Mouse (Mus musculus) heart, embryonic 10.5 days (tissue): ENCODE measurements at regions not wholly inside any gene's neighbourhood (a gene's known extent, or its start where the extent isn't known, plus 50 kb on each side); places are given as distances from the start of the nearest gene placed in this dataset.

Experiments used
- DNase-seq: peaks from one replicate; pipeline ENCODE4 v3.0.0-alpha.2; 2017; ENCODE audit warnings: low spot score
- H3K27ac ChIP-seq: fragments of 300-500 bp; sonication (generic); 2 replicates; pipeline ENCODE4 v1.5.1; 2016; ENCODE audit warnings: mild to moderate bottlenecking
- H3K27me3 ChIP-seq: fragments of 300-500 bp; sonication (generic); 2 replicates; pipeline ENCODE4 v1.6.1; 2016; ENCODE audit warnings: mild to moderate bottlenecking; ENCODE audit not compliant: poor library complexity, insufficient read depth, severe bottlenecking
- H3K36me3 ChIP-seq: fragments of 300-500 bp; sonication (generic); 2 replicates; pipeline ENCODE4 v1.6.1; 2016; ENCODE audit warnings: mild to moderate bottlenecking, moderate library complexity
- H3K4me1 ChIP-seq: fragments of 300-500 bp; sonication (generic); 2 replicates; pipeline ENCODE4 v1.6.1; 2016; ENCODE audit warnings: mild to moderate bottlenecking
- H3K4me3 ChIP-seq: fragments of 300-500 bp; sonication (generic); 2 replicates; pipeline ENCODE4 v1.5.1; 2016; ENCODE audit warnings: mild to moderate bottlenecking, moderate library complexity
- H3K9me3 ChIP-seq: fragments of 300-500 bp; sonication (generic); 2 replicates; pipeline ENCODE4 v1.6.1; 2016; ENCODE audit warnings: mild to moderate bottlenecking, moderate library complexity
- WGBS: fragments of 180-500 bp; shearing (Covaris S2); methylation state at CpG from one replicate; pipeline ENCODE4 v1.1.7; 2016; 5-methylcytosine and 5-hydroxymethylcytosine counted together

DNA sequence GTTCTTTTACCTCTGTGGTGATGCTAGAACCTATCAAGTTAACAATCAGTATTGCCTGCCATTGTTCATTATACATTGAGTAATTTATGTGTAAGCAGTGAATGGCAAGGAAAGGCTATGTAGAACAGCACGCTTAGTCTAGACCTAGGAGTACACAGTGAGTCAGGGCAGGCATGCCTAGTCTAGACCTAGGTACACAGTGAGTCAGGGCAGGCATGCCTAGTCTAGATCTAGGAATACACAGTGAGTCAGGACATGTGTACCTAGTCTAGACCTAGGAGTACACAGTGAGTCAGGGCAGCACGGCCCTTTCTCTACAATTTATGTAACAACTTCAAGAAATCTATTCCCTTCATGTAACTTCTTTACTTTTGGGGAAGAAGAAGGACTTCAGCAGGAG, 347.2 kb downstream of the Tmem232 start:
- Histone ChIP-seq H3K4me1 (peaks cover 21% of the 10 kb centered on the region), H3K27ac (no peak overlapping the region), H3K4me3 (no peak overlapping the region), H3K27me3 (no peaks in the 10 kb centered on the region), H3K9me3 (no peaks in the 10 kb centered on the region), H3K36me3 (no peaks in the 10 kb centered on the region)
- DNase-seq = no peak
- 85% methylated on average over 2 of the region's 2 CpGs for WGBS

DNA sequence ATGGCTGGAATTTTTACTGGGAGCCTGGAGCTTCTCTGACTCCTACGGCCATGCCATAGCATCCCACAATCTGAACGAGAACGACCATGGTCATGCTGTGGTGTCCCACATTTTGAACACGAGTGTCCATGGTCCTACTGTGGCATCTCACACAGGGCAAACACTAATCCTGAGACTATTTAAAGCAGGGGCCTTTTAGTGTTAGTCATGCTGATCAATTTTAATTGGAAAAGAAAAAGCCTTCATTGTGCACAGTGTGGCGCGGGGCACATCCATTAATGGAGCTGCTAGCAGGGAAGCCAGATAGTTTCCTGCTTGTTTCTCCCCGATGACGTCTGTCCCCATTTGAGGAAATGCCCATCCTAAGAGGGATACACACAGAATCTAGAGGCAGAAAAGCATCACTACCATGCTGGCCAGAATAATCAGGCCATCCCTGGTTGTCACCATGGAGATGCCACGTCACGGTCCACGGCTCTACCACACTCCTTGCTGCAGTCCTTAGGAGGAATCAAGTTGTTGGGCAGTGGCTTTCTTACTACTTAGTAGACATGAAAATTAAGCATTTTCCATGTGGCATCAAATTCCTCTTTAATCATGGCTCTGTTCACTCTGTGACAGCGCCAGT, 348.0 kb downstream of the Tmem232 start:
- WGBS = 73% methylated on average over 12 of the region's 12 CpGs
- DNase-seq = no peak
- no peaks in the 10 kb centered on the region for H3K9me3 ChIP-seq

DNA sequence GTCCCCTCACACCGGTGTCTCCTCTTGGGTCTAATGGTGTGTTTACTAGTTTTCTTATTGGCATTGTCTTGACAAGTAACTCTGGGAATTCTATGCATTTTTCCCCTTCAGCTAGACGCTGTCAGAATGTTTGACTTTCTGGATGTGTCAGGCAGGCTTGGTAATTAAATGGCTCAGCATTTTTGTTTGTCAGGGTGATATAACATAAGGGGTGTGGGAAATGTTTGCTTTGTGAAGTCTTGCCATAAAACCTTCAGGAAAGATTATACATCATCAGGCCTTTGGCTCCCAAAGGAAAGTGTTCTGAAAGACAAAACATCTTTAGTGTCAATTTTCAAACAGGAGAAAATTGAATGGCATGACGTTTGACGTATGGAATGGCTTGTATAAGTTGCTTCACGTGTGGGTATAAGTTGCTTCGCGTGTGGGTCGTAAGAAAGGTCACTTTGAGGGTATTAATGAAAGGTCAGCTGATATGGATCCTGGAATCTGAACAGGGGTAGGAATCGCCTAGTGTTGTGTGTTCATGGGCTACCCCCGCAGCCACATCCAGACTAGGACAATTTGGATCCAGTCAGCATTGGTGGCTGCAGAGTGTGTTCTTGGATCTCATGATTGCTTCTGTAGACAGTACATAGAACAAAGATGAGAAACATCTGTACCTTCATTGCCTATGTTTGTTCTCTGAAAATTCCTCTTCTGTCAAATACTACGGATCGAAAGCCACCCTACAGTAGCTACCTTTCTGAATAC, 349.6 kb downstream of the Tmem232 start:
- no peak for DNase-seq
- Histone ChIP-seq H3K27me3 (no peaks in the 10 kb centered on the region), H3K36me3 (no peaks in the 10 kb centered on the region), H3K4me3 (no peak overlapping the region), H3K4me1 (peaks cover 21% of the 10 kb centered on the region), H3K27ac (no peak overlapping the region), H3K9me3 (no peaks in the 10 kb centered on the region)
- 68% methylated on average over 12 of the region's 12 CpGs for WGBS

More for the DNA sequence above, 348.0 kb downstream of the Tmem232 start:
- no peaks in the 10 kb centered on the region for H3K36me3 ChIP-seq
- H3K27ac ChIP-seq = 0 out of 2 replicates have a peak overlapping the region, but pooled peaks have one; percentile 22
- H3K4me3 ChIP-seq = no peak overlapping the region
- H3K4me1 ChIP-seq = peaks cover 21% of the 10 kb centered on the region
- no peaks in the 10 kb centered on the region for H3K27me3 ChIP-seq

DNA sequence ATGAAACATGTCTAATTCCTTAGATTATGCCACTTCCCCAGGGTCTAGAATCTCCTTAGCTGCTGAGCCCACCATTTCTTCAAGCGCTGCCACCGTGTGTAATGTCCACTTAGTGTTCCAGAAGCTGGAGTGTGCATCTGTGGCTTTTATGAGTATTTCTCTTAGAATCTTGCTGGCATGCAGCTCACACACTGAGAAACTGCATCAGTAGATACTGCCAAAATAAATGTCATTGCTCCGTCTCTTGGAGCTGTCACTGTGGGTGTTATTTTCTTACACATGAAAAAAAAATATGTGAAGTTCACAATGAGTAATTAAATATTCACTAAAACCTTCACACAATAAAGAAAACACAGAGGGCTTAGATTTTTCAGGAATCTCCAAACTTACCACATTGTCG, 345.3 kb upstream of the 4930583I09Rik start:
- DNase-seq = no peak
- Histone ChIP-seq H3K9me3 (no peaks in the 10 kb centered on the region), H3K27me3 (no peaks in the 10 kb centered on the region), H3K27ac (no peak overlapping the region), H3K4me3 (no peak overlapping the region), H3K36me3 (no peaks in the 10 kb centered on the region), H3K4me1 (no peaks in the 10 kb centered on the region)
- WGBS = 76% methylated on average over 4 of the region's 4 CpGs

DNA sequence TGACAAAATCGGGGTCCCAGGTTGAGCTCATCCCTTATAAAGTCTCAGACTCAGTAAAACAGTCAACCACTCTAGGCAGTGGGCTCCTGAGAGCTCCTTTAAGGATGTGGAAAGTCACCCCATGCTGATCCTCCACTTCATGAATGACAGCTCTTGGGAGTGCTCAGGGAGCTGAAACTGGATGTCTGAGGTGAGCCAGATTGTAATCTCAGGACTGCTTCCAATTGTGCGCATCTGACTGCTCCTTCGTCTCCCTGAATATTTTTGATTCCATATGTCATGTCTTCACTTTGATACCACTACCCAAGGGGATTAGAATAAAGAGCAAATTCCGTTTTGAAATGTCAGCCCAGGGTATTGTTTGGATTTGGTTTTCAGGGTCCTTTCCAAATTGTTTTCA, 339.9 kb upstream of the 4930583I09Rik start:
- H3K4me1 ChIP-seq = no peaks in the 10 kb centered on the region
- H3K4me3 ChIP-seq = no peak overlapping the region
- no peaks in the 10 kb centered on the region for H3K27me3 ChIP-seq
- no peaks in the 10 kb centered on the region for H3K9me3 ChIP-seq
- 79% methylated on average over 4 of the region's 4 CpGs for WGBS
- DNase-seq = no peak
- H3K36me3 ChIP-seq = no peaks in the 10 kb centered on the region
- no peak overlapping the region for H3K27ac ChIP-seq

DNA sequence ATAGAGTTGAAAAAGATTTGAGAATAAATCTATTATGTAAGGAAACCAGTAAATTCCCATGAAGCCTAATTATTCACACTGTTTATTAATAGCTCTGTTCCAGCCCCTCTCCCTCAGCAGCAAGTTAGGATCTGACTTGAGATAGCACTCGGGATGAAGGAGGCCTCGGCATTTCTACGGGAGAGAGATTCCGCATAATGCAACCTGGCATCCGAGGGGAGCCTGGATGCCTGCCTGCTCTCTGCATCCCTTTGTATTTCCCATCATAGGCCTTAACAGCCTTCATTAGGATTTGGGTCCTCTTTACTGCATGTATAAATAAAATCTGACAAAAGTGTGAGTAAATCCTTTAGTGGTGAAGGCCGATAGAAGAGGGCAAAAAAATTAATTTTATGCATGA, 338.2 kb upstream of the 4930583I09Rik start:
- Histone ChIP-seq H3K9me3 (no peaks in the 10 kb centered on the region), H3K36me3 (no peaks in the 10 kb centered on the region), H3K27me3 (no peaks in the 10 kb centered on the region), H3K4me3 (no peak overlapping the region), H3K27ac (no peak overlapping the region), H3K4me1 (no peaks in the 10 kb centered on the region)
- no peak for DNase-seq
- WGBS = 84% methylated on average over 6 of the region's 6 CpGs

DNA sequence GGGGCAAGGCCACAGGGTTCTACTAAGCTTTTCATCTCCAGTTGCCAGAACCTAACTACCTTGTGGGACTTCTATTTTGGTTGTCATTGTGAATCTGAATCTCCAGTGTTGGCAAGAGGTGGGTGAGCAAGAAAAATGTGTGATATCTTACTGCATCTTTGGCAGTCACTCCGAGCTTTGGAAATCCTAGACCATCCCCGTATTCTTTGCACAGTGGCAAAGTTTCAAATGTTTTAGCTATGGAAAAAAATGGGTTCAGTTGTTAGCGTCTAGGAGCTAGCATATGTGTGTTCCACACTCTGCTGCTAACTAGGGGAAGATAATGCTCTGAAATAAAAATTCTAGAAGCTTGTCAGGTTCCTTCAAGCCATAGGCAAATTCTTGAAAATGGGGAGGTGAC, 337.4 kb upstream of the 4930583I09Rik start:
- Histone ChIP-seq H3K9me3 (no peaks in the 10 kb centered on the region), H3K4me1 (no peaks in the 10 kb centered on the region), H3K27ac (no peak overlapping the region), H3K27me3 (no peaks in the 10 kb centered on the region), H3K4me3 (no peak overlapping the region), H3K36me3 (no peaks in the 10 kb centered on the region)
- DNase-seq = no peak
- WGBS = 86% methylated on average over 3 of the region's 3 CpGs

DNA sequence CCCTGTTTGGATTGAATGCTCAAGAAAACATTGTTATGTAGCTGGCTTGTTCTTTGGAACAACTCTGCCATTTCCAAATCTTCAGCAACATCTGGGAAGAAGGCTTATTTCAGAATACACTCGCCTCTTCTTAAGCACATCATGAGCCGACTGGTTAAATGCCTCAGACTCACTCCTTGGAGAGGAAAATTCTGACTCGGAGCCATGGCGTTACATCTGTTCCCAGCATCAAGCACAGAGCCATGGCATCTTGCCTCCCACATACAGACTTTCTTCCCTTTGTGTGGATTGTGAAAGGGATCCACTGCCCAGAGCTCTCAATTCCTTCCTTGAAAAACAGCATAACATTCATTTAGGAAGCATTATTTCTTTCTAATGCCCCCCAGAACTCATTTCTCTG, 334.8 kb upstream of the 4930583I09Rik start:
- WGBS = 79% methylated on average over 4 of the region's 4 CpGs
- Histone ChIP-seq H3K4me3 (no peak overlapping the region), H3K4me1 (no peaks in the 10 kb centered on the region), H3K27ac (no peak overlapping the region), H3K36me3 (no peaks in the 10 kb centered on the region), H3K9me3 (no peaks in the 10 kb centered on the region), H3K27me3 (no peaks in the 10 kb centered on the region)
- no peak for DNase-seq

DNA sequence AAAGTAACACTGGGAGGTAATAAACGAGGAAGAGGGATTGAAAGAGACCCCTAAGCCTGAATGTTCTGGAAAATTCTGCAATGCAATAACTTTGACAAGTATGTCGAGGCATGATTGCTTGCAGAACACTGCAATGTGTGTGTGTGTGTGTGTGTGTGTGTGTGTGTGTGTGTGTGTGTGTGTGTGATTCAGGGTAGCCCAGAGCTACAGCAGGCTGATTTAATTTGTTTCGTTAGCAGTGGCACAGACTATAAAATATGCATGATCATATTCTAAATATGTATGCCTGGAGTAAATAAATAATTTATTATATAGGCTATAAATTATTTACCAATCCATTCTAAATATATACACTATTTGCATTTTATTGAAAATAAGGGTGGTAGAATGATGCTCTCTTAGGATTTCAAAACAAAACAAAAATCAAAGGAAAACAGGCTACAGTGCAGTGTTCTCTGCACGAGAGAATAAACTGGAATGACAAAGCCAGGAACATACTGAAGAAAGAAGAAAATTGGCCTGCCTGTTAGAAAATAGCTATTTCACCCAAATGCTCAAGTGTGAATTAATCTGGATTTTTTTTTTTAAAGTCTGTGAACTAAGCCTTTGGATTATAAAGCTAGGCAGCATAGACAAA, 334.2 kb upstream of the 4930583I09Rik start:
- Histone ChIP-seq H3K36me3 (no peaks in the 10 kb centered on the region), H3K27me3 (no peaks in the 10 kb centered on the region), H3K4me1 (no peaks in the 10 kb centered on the region), H3K27ac (no peak overlapping the region), H3K4me3 (no peak overlapping the region), H3K9me3 (no peaks in the 10 kb centered on the region)
- DNase-seq = no peak
- WGBS = 74% methylated on average over 4 of the region's 4 CpGs

DNA sequence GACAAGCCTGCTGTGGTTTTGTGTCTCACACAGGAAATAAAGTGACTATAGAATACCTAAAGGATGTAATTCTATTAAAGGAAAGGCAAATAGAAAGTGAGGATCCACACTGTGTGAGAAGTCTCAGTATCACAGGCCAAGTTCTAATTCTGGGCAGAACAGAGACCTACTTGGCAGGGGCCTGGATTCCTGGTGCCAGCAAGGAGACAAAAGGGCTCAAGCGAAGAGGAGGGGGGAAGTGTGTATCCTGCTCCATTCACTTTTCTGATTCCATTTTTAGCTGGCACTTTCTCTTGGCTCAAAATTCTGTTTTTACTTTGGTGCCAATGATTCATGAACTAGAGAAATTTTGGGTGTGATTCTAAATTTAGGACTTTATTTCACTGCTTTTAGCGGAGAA, 310.5 kb upstream of the 4930583I09Rik start:
- WGBS = 80% methylated on average over 2 of the region's 2 CpGs
- no peak overlapping the region for H3K27ac ChIP-seq
- H3K36me3 ChIP-seq = no peaks in the 10 kb centered on the region

DNA sequence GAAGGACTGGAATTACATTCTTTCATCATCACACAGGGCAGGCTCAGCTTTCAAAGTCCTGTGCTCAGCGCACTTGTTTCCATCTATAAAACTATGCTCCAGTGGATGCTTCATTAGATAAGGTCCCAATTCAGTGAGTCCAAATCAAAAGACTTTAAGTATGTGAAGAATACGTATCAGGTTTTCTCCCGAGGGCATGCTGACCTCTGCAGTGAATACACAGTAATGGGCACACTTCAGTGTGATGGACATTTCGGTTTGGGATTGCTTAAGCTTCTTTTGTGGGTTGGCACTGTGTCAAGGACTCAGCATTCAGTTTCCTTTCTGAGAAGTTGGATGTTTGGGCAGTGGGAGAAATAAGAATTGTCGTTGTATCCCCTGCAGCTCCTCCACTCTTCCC, 278.8 kb upstream of the 4930583I09Rik start:
- Histone ChIP-seq H3K36me3 (no peaks in the 10 kb centered on the region), H3K27ac (no peak overlapping the region), H3K9me3 (no peaks in the 10 kb centered on the region), H3K4me1 (no peaks in the 10 kb centered on the region), H3K4me3 (no peak overlapping the region), H3K27me3 (no peaks in the 10 kb centered on the region)
- WGBS = 79% methylated on average over 5 of the region's 5 CpGs
- DNase-seq = no peak

More for the DNA sequence above, 310.5 kb upstream of the 4930583I09Rik start:
- Histone ChIP-seq H3K27me3 (no peaks in the 10 kb centered on the region), H3K4me3 (no peak overlapping the region), H3K9me3 (no peaks in the 10 kb centered on the region), H3K4me1 (no peaks in the 10 kb centered on the region)
- no peak for DNase-seq

DNA sequence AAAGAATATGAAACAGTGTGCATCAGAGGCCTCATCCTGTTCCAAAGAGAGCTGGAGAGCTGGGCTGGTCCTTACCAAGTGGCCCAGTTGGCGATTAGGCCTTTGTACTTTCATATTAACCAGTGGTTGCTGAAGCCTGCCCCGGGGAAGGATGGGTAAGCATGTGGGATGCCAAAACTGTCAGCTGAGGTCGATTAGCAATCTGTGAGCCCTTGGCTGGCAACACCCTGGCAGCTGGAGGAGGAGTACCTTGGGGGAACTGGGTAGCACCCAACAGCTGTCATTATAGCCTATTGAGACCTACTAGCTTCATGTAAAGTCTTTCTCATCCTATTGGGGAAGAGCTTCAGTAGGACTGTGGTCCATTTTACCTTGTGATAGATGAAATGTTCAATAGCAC, 277.2 kb upstream of the 4930583I09Rik start:
- Histone ChIP-seq H3K9me3 (no peaks in the 10 kb centered on the region), H3K36me3 (no peaks in the 10 kb centered on the region)

DNA sequence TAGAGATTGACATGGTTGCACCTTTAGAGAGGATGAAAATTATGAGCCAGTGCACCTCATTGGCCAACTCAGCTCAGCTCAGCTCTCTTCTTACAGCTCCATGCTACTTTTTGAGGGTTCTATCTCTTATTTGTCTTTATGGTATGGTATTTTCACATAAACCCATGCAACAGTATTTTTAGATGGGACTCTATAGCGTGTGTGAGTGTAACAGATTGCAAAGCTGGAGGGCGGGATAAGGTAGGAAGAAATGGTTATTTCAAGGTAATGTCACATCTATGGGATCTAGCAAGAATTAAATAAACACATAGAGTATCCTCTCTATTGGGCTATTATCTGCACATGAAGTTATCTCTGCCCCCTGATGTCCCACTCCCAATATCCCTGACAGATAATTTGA, 269.8 kb upstream of the 4930583I09Rik start:
- H3K36me3 ChIP-seq = no peaks in the 10 kb centered on the region
- H3K27ac ChIP-seq = no peak overlapping the region
- no peaks in the 10 kb centered on the region for H3K27me3 ChIP-seq
- no peak for DNase-seq
- no peak overlapping the region for H3K4me3 ChIP-seq
- peaks cover 7% of the 10 kb centered on the region; the same call in 1 of the 2 replicates for H3K4me1 ChIP-seq
- 83% methylated on average over 2 of the region's 2 CpGs for WGBS
- H3K9me3 ChIP-seq = no peaks in the 10 kb centered on the region

More for the DNA sequence above, 277.2 kb upstream of the 4930583I09Rik start:
- 67% methylated on average over 3 of the region's 3 CpGs for WGBS
- DNase-seq = no peak
- H3K4me3 ChIP-seq = no peak overlapping the region
- no peaks in the 10 kb centered on the region for H3K27me3 ChIP-seq
- no peak overlapping the region for H3K27ac ChIP-seq
- no peaks in the 10 kb centered on the region for H3K4me1 ChIP-seq
